In the genomic region with DNA sequence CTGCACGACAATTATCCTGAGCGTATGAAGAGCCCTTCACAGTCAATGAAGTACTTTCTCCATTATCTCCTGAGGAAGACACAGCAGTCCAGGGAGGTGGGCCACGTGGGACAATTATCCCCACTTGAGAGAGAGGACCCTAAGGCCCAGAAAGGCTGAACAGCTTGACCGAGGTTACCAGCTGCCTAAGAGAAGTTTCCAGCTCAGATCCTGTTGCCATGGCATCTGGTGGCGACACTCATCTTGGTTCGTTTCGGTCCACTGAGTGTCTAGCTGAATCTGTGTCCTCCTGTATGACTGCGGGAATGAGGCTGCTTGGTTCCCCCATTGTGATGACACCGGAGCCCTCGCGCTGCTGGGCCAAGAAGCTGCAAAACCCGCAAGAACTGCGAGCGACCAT, we compare ENCODE assay signal across 23 mouse cellular contexts.
DNase-seq lines count a peak whose midpoint lies in the region; ATAC-seq and TF ChIP-seq lines count a peak whose summit lies in the region.
"Had no signal": no experiment of that assay in that cellular context is flagged by ENCODE, and none has a peak within 500 bp of the region (broad histone marks: within the 10 kb centered on the region; RNA-seq: fewer than 3 reads in every experiment).

No protein-coding gene starts in this region.

- DNase-seq in kidney, postnatal 0 days (ENCODE audit: low spot score) = peak; percentile 10
- no peak for DNase-seq in kidney, adult 11 months
- peak; percentile 67 for DNase-seq in retina, postnatal 1 day
- no peak for DNase-seq in heart, adult 18-20 months
- DNase-seq in heart, postnatal 25 days (ENCODE audit: low spot score) = no peak
- DNase-seq: adrenal gland, adult 8-10 months; cerebellum, adult 11 months; cerebellum, adult 9-11 months; kidney, postnatal 36 days; lung, postnatal 36 days; right cerebral cortex, adult 18-20 months had no signal

- H3K4me2 ChIP-seq in kidney, postnatal 0 days (ENCODE audit: low read length) = no peak overlapping the region
- H3K4me2 ChIP-seq in midbrain, embryonic 13.5 days (replicated peaks) = no peak overlapping the region
- H3K4me2 ChIP-seq: embryonic facial prominence, embryonic 12.5 days; hindbrain, embryonic 15.5 days; limb, embryonic 15.5 days; lung, embryonic 15.5 days had no signal

- no peaks in the 10 kb centered on the region for H3K36me3 ChIP-seq in kidney, postnatal 0 days (ENCODE audit: insufficient read depth, low read length)
- H3K36me3 ChIP-seq in midbrain, embryonic 13.5 days = no peaks in the 10 kb centered on the region
- H3K36me3 ChIP-seq: embryonic facial prominence, embryonic 12.5 days; heart, embryonic 10.5 days; hindbrain, embryonic 15.5 days; limb, embryonic 15.5 days; lung, embryonic 15.5 days had no signal

- H3K27ac ChIP-seq in kidney, postnatal 0 days = no peak overlapping the region
- H3K27ac ChIP-seq in brown adipose tissue, adult 24 weeks (replicated peaks; ENCODE audit: low read depth, low read length) = peak overlapping the region; percentile 58; the same call in 1 of the 2 replicates
- H3K27ac ChIP-seq in midbrain, embryonic 13.5 days = no peak overlapping the region
- H3K27ac ChIP-seq: embryonic facial prominence, embryonic 12.5 days; heart, embryonic 10.5 days; hindbrain, embryonic 15.5 days; limb, embryonic 15.5 days; liver, embryonic 14.5 days; lung, embryonic 15.5 days; stomach, postnatal 0 days had no signal

- H3K4me1 ChIP-seq in kidney, postnatal 0 days (replicated peaks; ENCODE audit: insufficient read depth, low read length) = no peaks in the 10 kb centered on the region
- H3K4me1 ChIP-seq in brown adipose tissue, adult 24 weeks (ENCODE audit: control insufficient read depth, insufficient read depth, insufficient read length, low read length) = no peaks in the 10 kb centered on the region
- peaks cover 7% of the 10 kb centered on the region; the same call in 1 of the 2 replicates for H3K4me1 ChIP-seq in midbrain, embryonic 13.5 days (replicated peaks)
- H3K4me1 ChIP-seq: embryonic facial prominence, embryonic 12.5 days; heart, embryonic 10.5 days; limb, embryonic 15.5 days; lung, embryonic 15.5 days had no signal

- 74% methylated on average over 14 of the region's 14 CpGs for WGBS in kidney, postnatal 0 days
- WGBS in midbrain, embryonic 13.5 days = 55% methylated on average over 14 of the region's 14 CpGs

- H3K9me3 ChIP-seq in kidney, postnatal 0 days (replicated peaks; ENCODE audit: low read length) = no peaks in the 10 kb centered on the region
- no peaks in the 10 kb centered on the region for H3K9me3 ChIP-seq in midbrain, embryonic 13.5 days
- H3K9me3 ChIP-seq: embryonic facial prominence, embryonic 12.5 days; heart, embryonic 10.5 days; hindbrain, embryonic 15.5 days; limb, embryonic 15.5 days; lung, embryonic 15.5 days; megakaryocyte, embryonic 14.5 days had no signal

- H3K9ac ChIP-seq in kidney, postnatal 0 days (ENCODE audit: low read depth, low read length) = no peak overlapping the region
- no peak overlapping the region for H3K9ac ChIP-seq in midbrain, embryonic 13.5 days (replicated peaks)
- H3K9ac ChIP-seq: embryonic facial prominence, embryonic 12.5 days; hindbrain, embryonic 15.5 days; limb, embryonic 15.5 days; liver, embryonic 14.5 days; lung, embryonic 15.5 days had no signal

- H3K4me3 ChIP-seq in kidney, postnatal 0 days (replicated peaks; ENCODE audit: low read depth, low read length) = no peak overlapping the region
- no peak overlapping the region for H3K4me3 ChIP-seq in brown adipose tissue, adult 24 weeks (ENCODE audit: insufficient read depth, low read depth, low read length)
- no peak overlapping the region for H3K4me3 ChIP-seq in midbrain, embryonic 13.5 days (replicated peaks)
- H3K4me3 ChIP-seq: embryonic facial prominence, embryonic 12.5 days; heart, embryonic 10.5 days; hindbrain, embryonic 15.5 days; limb, embryonic 15.5 days; lung, embryonic 15.5 days; megakaryocyte, embryonic 14.5 days had no signal

- TF ChIP-seq CTCF in kidney, postnatal 0 days (IDR thresholded peaks at IDR 0.05; ENCODE audit: low read depth) = no peak

- intact Hi-C loops in heart, postnatal 25 days (cut with DNase I) = no loop called here

- no peak for ATAC-seq in kidney, postnatal 0 days (replicated peaks; ENCODE audit: low FRiP score, low read depth)
- peak; percentile 49; the same call in 1 of the 2 replicates for ATAC-seq in midbrain, embryonic 13.5 days
- ATAC-seq: activated CD4-positive, CD25-positive, alpha-beta regulatory T cell, adult 4 months; intestine, embryonic 16.5 days had no signal

- no peaks in the 10 kb centered on the region for H3K27me3 ChIP-seq in kidney, postnatal 0 days (ENCODE audit: insufficient read depth, low read length)
- H3K27me3 ChIP-seq in midbrain, embryonic 13.5 days = no peaks in the 10 kb centered on the region
- H3K27me3 ChIP-seq: embryonic facial prominence, embryonic 12.5 days; hindbrain, embryonic 15.5 days; limb, embryonic 15.5 days; lung, embryonic 15.5 days had no signal

Comparison
In these comparisons a context has a peak if more than half of its experiments do, and no peak if none do; other contexts are left out.
1. DNase-seq: peak in kidney, postnatal 0 days (single experiment) and retina, postnatal 1 day (single experiment); none in kidney, adult 11 months (single experiment), heart, adult 18-20 months (0 of 2) and heart, postnatal 25 days (single experiment).